ENCODE assay signal across 8 mouse cellular contexts in the genomic region with DNA sequence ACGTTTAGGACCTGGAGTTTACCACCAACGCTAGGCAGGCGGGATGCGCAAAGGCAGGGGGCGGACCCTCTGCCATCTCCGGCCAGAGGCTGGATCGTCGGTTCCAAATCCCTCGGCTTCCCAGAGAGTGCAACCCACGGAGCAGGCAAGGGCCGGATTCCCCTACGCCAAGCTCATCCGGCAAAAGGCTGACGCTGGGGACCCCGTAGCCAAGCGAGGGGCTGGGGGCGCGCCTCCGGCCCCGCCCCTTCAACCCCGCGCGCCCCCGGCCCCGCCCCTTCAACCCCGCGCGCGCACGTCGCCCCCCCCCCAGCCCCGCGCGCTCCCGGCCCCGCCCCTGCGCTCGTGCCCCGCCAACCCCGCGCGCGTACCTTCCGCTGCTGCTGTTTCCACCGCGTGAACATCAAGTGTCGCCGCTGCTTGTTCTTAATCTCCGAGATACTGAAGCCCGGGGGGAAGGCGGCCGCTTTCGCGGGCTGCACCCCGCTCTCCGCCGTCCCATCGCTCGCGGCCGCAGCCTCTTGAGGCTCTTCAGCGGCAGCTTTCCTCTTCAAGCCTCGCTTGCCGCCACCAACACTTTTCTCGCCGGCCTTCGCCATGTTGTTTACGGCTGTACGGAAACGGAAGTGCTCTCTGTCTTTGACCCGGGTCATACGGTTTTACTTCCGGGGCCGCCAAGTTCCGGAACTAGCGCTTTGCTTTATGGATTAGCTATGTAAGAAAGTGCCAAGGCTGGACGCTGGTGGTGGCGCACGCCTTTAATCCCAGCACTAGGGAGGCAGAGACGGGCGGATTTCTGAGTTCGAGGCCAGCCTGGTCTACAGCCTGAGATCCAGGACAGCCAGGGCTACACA. TPM values are rescaled to one million over a fixed set of nuclear protein-coding genes. Genes with fewer than 3 reads are reported as not detected.
A peak's percentile ranks its signal among the peaks of the same experiment; 100 is the strongest.
DNase-seq lines count a peak whose midpoint lies in the region; ATAC-seq lines count a peak whose summit lies in the region.

Gene Rpf1 (minus strand): TSS at position 632 of the 854 bp plus-strand sequence.

- H3K36me3 ChIP-seq in hindbrain, embryonic 15.5 days: peaks cover 18% of the 10 kb centered on the region

- H3K27me3 ChIP-seq in hindbrain, embryonic 15.5 days: no peaks in the 10 kb centered on the region

- under 1% methylated on average over 56 of the region's 82 CpGs for WGBS in hindbrain, embryonic 15.5 days

- peak; percentile 89 for DNase-seq in T-cell, adult 2 months (ENCODE audit: low spot score)
- peak; percentile 89 to 90 for DNase-seq in cerebellum, postnatal 36 days
- DNase-seq in frontal cortex, postnatal 36 days (ENCODE audit: low spot score in 2 of 2): peak; percentile 92 to 95
- DNase-seq in left cerebral cortex, adult 11 months (ENCODE audit: low spot score): peak; percentile 87
- peak; percentile 91 to 93 for DNase-seq in lung, postnatal 4 days
- DNase-seq in retina, postnatal 7 days (ENCODE audit: low read depth, low spot score): peak; percentile 89
- peak; percentile 83 for DNase-seq in urinary bladder, adult 2 months (ENCODE audit: low spot score)

- peak within 1 kb of the TSS; percentile 99 for H3K27ac ChIP-seq in hindbrain, embryonic 15.5 days (replicated peaks)

- H3K4me2 ChIP-seq in hindbrain, embryonic 15.5 days: peak within 1 kb of the TSS; percentile 70

- H3K9ac ChIP-seq in hindbrain, embryonic 15.5 days: peak within 1 kb of the TSS; percentile 87

- peak; percentile 97 for ATAC-seq in hindbrain, embryonic 15.5 days (ENCODE audit: low FRiP score, low read depth)

- H3K4me3 ChIP-seq in hindbrain, embryonic 15.5 days: peak within 1 kb of the TSS; percentile 75

- peaks cover 12% of the 10 kb centered on the region for H3K4me1 ChIP-seq in hindbrain, embryonic 15.5 days (replicated peaks)

- no peaks in the 10 kb centered on the region for H3K9me3 ChIP-seq in hindbrain, embryonic 15.5 days

RNA-seq across cellular contexts. Expression of gene Rpf1, which starts in this region (rescaled TPM):
- polyA plus RNA-seq in hindbrain, embryonic 15.5 days (2015; fragmentation: Nextera tagmentation; extraction: Ambion mirVana): 37.0 and 37.6 TPM in 2 replicates
- 30.6 and 32.6 TPM in 2 replicates for polyA plus RNA-seq in urinary bladder, adult 2 months (2012; rRNA removed)

Comparison
In these comparisons a context has a peak if more than half of its experiments do, and no peak if none do; other contexts are left out.
1. Peak in every context shown above with its lines: DNase-seq, ATAC-seq, H3K4me3 ChIP-seq and H3K27ac ChIP-seq.